Mouse (Mus musculus): ENCODE measurements around the gene Nme7.

GRCm38 (mm10) chr1:164335435-164335834 lies 31.5 kb downstream of the Nme7 start:
- TF ChIP-seq TAL1 (IDR thresholded peaks at IDR 0.05; ENCODE audit: low read length) (no peak), GATA1 (IDR thresholded peaks at IDR 0.05; ENCODE audit: low read length) (no peak)
